Mouse (Mus musculus): ENCODE data around the gene Rfx5. TPM values are rescaled to one million over a fixed set of nuclear protein-coding genes. Genes with fewer than 3 reads are reported as not detected.

Gene Rfx5
- polyA plus RNA-seq, 1 experiment: 36.8 TPM

DNA sequence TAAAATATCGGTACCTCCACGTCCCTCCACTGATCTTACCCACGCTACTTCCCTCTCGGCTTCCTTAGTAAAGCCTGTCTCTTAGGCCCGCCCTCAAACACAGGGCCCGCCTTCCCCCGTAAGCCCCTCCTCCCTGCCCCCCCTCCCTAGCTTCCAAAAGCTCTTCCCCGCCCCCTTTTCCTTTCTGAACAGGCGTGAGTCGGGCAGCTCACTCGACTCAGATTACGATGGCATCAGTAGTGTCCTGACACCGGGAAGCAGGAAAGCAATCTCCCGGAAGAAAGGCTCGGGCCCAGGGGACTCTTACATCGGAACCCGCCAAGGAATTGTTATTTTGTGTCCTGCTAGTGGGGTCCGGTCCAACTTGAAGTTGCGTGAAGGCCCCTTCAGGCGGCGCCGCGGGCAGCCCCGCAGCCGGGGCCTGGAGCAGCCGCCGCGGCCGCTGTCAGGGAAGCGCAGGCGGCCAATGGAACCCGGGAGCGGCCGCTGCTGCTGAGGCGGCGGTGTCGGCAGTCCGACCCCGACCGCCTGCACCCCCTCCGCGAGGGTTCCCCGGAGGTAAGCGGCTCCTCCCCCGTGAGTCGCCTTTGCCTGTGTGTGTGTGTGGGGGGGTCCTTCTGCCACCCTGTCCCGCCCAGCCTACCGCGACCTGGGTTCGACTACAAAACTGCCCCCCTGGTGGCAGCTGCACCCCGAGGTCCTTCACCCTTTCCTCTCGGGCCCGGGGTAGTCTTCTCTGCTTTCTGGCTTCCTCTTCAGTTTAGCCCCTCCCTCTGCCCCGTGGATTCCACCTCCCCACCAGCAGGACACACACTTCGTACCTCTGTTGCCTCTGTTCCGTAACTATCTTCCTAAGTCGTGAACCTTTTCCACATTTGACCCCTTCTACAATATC is 20.9 kb downstream of the Rfx5 start, which contains the start of gene Pi4kb:
Pi4kb (plus strand) TSS at position 204 of the 895 bp plus-strand sequence.
- no peak; the same call in 1 of the 2 replicates for TF ChIP-seq POLR2A (IDR thresholded peaks at IDR 0.05; ENCODE audit: control insufficient read depth, extremely low read depth, insufficient read depth, low read length, poor library complexity)
- TF ChIP-seq CTCF (IDR thresholded peaks at IDR 0.05; ENCODE audit: borderline replicate concordance, control insufficient read depth, extremely low read depth, insufficient read depth, low read length, poor library complexity): peak; percentile 58; the same call in 1 of the 2 replicates
- Histone ChIP-seq H3K4me1 (replicated peaks; ENCODE audit: control insufficient read depth, insufficient read depth, low read length) (peaks cover 9% of the 10 kb centered on the region), H3K4me3 (ENCODE audit: control insufficient read depth, insufficient read depth, low read length) (peak within 1 kb of the TSS; percentile 74), H3K36me3 (ENCODE audit: control insufficient read depth, insufficient read depth, low read length) (no peaks in the 10 kb centered on the region), H3K27ac (ENCODE audit: control insufficient read depth, insufficient read depth, low read length) (peak within 1 kb of the TSS; percentile 82), H3K27me3 (ENCODE audit: control insufficient read depth, insufficient read depth, low read length) (no peaks in the 10 kb centered on the region)
- peak; percentile 86 for DNase-seq
- WGBS: under 1% methylated on average over 55 of the region's 57 CpGs

GRCm38 (mm10) chr3:94984312-94984711 is 30.4 kb downstream of the Rfx5 start:
- H3K4me3 ChIP-seq (ENCODE audit: control insufficient read depth, insufficient read depth, low read length): no peak overlapping the region
- WGBS: 96% methylated on average over 11 of the region's 11 CpGs
- peaks cover 37% of the 10 kb centered on the region for H3K36me3 ChIP-seq (ENCODE audit: control insufficient read depth, insufficient read depth, low read length)
- H3K4me1 ChIP-seq (replicated peaks; ENCODE audit: control insufficient read depth, insufficient read depth, low read length): no peaks in the 10 kb centered on the region
- H3K27me3 ChIP-seq (ENCODE audit: control insufficient read depth, insufficient read depth, low read length): no peaks in the 10 kb centered on the region
- TF ChIP-seq CTCF (IDR thresholded peaks at IDR 0.05; ENCODE audit: borderline replicate concordance, control insufficient read depth, extremely low read depth, insufficient read depth, low read length, poor library complexity) (no peak), POLR2A (IDR thresholded peaks at IDR 0.05; ENCODE audit: control insufficient read depth, extremely low read depth, insufficient read depth, low read length, poor library complexity) (no peak)
- H3K27ac ChIP-seq (ENCODE audit: control insufficient read depth, insufficient read depth, low read length): no peak overlapping the region
- no peak for DNase-seq

GRCm38 (mm10) chr3:94985513-94985912 is 31.6 kb downstream of the Rfx5 start:
- 100% methylated on average over 2 of the region's 2 CpGs for WGBS
- TF ChIP-seq CTCF (IDR thresholded peaks at IDR 0.05; ENCODE audit: borderline replicate concordance, control insufficient read depth, extremely low read depth, insufficient read depth, low read length, poor library complexity): no peak
- TF ChIP-seq POLR2A (IDR thresholded peaks at IDR 0.05; ENCODE audit: control insufficient read depth, extremely low read depth, insufficient read depth, low read length, poor library complexity): no peak
- H3K36me3 ChIP-seq (ENCODE audit: control insufficient read depth, insufficient read depth, low read length): peaks cover 43% of the 10 kb centered on the region
- H3K27me3 ChIP-seq (ENCODE audit: control insufficient read depth, insufficient read depth, low read length): no peaks in the 10 kb centered on the region
- DNase-seq: no peak
- no peak overlapping the region for H3K27ac ChIP-seq (ENCODE audit: control insufficient read depth, insufficient read depth, low read length)
- H3K4me1 ChIP-seq (replicated peaks; ENCODE audit: control insufficient read depth, insufficient read depth, low read length): no peaks in the 10 kb centered on the region
- no peak overlapping the region for H3K4me3 ChIP-seq (ENCODE audit: control insufficient read depth, insufficient read depth, low read length)

DNA sequence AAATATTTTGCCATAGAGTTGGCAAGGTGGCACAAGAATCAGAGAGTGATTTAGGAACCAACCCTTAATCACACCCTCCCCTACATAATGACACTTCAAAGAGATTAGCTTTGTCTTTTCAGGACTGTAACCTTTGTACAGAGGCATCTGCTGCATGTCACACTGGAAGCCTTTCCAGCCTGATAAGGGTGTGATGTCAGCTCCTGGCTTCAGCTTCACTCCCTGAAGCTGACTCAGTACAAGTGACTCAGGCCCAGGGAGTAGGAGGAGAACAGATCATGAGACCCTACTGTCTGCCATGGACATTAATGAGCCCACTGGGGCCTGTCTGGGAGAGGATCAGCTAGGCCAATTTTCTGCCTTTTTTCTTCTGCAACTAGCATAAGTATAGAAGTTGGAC is 33.7 kb downstream of the Rfx5 start:
- H3K27me3 ChIP-seq (ENCODE audit: control insufficient read depth, insufficient read depth, low read length): no peaks in the 10 kb centered on the region
- no peak for DNase-seq
- no peak overlapping the region for H3K27ac ChIP-seq (ENCODE audit: control insufficient read depth, insufficient read depth, low read length)
- no peak overlapping the region for H3K4me3 ChIP-seq (ENCODE audit: control insufficient read depth, insufficient read depth, low read length)
- H3K36me3 ChIP-seq (ENCODE audit: control insufficient read depth, insufficient read depth, low read length): peaks cover 43% of the 10 kb centered on the region
- TF ChIP-seq CTCF (IDR thresholded peaks at IDR 0.05; ENCODE audit: borderline replicate concordance, control insufficient read depth, extremely low read depth, insufficient read depth, low read length, poor library complexity) (no peak), POLR2A (IDR thresholded peaks at IDR 0.05; ENCODE audit: control insufficient read depth, extremely low read depth, insufficient read depth, low read length, poor library complexity) (no peak)
- H3K4me1 ChIP-seq (replicated peaks; ENCODE audit: control insufficient read depth, insufficient read depth, low read length): no peaks in the 10 kb centered on the region

GRCm38 (mm10) chr3:94989159-94989761 is 35.4 kb downstream of the Rfx5 start:
- no peak for DNase-seq
- Histone ChIP-seq H3K4me3 (ENCODE audit: control insufficient read depth, insufficient read depth, low read length) (no peak overlapping the region), H3K27me3 (ENCODE audit: control insufficient read depth, insufficient read depth, low read length) (no peaks in the 10 kb centered on the region), H3K27ac (ENCODE audit: control insufficient read depth, insufficient read depth, low read length) (no peak overlapping the region), H3K36me3 (ENCODE audit: control insufficient read depth, insufficient read depth, low read length) (peaks cover 40% of the 10 kb centered on the region), H3K4me1 (replicated peaks; ENCODE audit: control insufficient read depth, insufficient read depth, low read length) (no peaks in the 10 kb centered on the region)
- 93% methylated on average over 9 of the region's 9 CpGs for WGBS
- no peak for TF ChIP-seq POLR2A (IDR thresholded peaks at IDR 0.05; ENCODE audit: control insufficient read depth, extremely low read depth, insufficient read depth, low read length, poor library complexity)
- no peak for TF ChIP-seq CTCF (IDR thresholded peaks at IDR 0.05; ENCODE audit: borderline replicate concordance, control insufficient read depth, extremely low read depth, insufficient read depth, low read length, poor library complexity)

DNA sequence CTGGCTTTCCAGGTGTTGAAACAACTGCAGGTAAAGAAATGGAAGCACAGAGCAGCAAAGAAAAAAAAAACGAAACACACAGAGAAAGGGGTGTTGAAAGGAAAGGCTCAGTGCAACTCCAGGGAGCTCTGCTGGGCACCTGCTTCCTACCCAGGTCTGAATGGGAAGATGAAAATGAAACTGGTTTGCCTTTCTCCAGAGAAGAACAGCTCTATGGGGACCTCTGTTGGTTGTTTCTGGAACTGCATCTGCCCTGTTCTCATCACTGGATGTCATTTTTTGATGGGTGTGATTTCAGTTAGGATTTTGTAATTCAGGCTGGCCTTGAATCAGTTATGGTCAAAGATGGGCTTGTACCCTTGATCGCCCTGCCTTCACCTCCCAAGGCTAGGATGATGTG is 43.1 kb downstream of the Rfx5 start:
- 39% methylated on average over 2 of the region's 2 CpGs for WGBS
- DNase-seq: peak; percentile 87
- Histone ChIP-seq H3K27me3 (ENCODE audit: control insufficient read depth, insufficient read depth, low read length) (no peaks in the 10 kb centered on the region), H3K4me1 (replicated peaks; ENCODE audit: control insufficient read depth, insufficient read depth, low read length) (peaks cover 4% of the 10 kb centered on the region), H3K36me3 (ENCODE audit: control insufficient read depth, insufficient read depth, low read length) (peaks cover 70% of the 10 kb centered on the region), H3K4me3 (ENCODE audit: control insufficient read depth, insufficient read depth, low read length) (no peak overlapping the region), H3K27ac (ENCODE audit: control insufficient read depth, insufficient read depth, low read length) (no peak overlapping the region)
- TF ChIP-seq CTCF (IDR thresholded peaks at IDR 0.05; ENCODE audit: borderline replicate concordance, control insufficient read depth, extremely low read depth, insufficient read depth, low read length, poor library complexity) (no peak), POLR2A (IDR thresholded peaks at IDR 0.05; ENCODE audit: control insufficient read depth, extremely low read depth, insufficient read depth, low read length, poor library complexity) (no peak)
